Mouse (Mus musculus) myocyte (in vitro differentiated cells): Measurements from ENCODE around the gene Il34.

Source experiments
- CEBPB ChIP-seq: IDR thresholded peaks from 2 replicates; pipeline ENCODE4 v1.6.1; 2011; ENCODE audit warnings: mild to moderate bottlenecking, moderate library complexity; ENCODE audit not compliant: poor library complexity, insufficient read depth, severe bottlenecking
- E2F4 ChIP-seq: IDR thresholded peaks from one replicate; pipeline ENCODE4 v1.6.1; 2011; ENCODE audit warnings: mild to moderate bottlenecking, control low read depth, moderate library complexity; ENCODE audit not compliant: insufficient read depth
- MAX ChIP-seq: IDR thresholded peaks from one replicate; pipeline ENCODE4 v1.6.1; 2011; ENCODE audit warnings: low read depth, mild to moderate bottlenecking, control low read depth
- MYOD1 ChIP-seq, 3 experiments: IDR thresholded peaks; one replicate each; pipeline ENCODE4 v1.6.1; 2011; ENCODE audit warnings: control low read depth in 2 of 3, low read depth in 2 of 3, mild to moderate bottlenecking in 2 of 3, moderate library complexity in 1 of 3; ENCODE audit not compliant: insufficient read length in 2 of 3, control insufficient read depth in 1 of 3
- MYOG ChIP-seq, 3 experiments: IDR thresholded peaks; one replicate each; pipeline ENCODE4 v1.6.1; 2011; ENCODE audit warnings: control low read depth in 2 of 3, low read depth in 2 of 3, mild to moderate bottlenecking in 2 of 3; ENCODE audit not compliant: insufficient read length in 2 of 3, control insufficient read depth in 1 of 3, insufficient read depth in 1 of 3
- POLR2A ChIP-seq: IDR thresholded peaks from one replicate; pipeline ENCODE4 v1.6.1; 2011; ENCODE audit warnings: low read depth, mild to moderate bottlenecking, control low read depth, moderate library complexity; ENCODE audit not compliant: insufficient read length
- POLR2AphosphoS2 ChIP-seq: IDR thresholded peaks from one replicate; pipeline ENCODE4 v1.6.1; 2011; ENCODE audit warnings: low read depth, control low read depth; ENCODE audit not compliant: insufficient read length
- REST ChIP-seq: IDR thresholded peaks from one replicate; pipeline ENCODE4 v1.6.1; 2011; ENCODE audit warnings: mild to moderate bottlenecking, control low read depth, moderate library complexity; ENCODE audit not compliant: insufficient read depth, insufficient read length
- SRF ChIP-seq: IDR thresholded peaks from one replicate; pipeline ENCODE4 v1.6.1; 2011; ENCODE audit warnings: low read depth; ENCODE audit not compliant: control insufficient read depth, insufficient read length
- TCF12 ChIP-seq: IDR thresholded peaks from one replicate; pipeline ENCODE4 v1.6.1; 2011; ENCODE audit warnings: mild to moderate bottlenecking, control low read depth; ENCODE audit not compliant: poor library complexity, insufficient read depth, severe bottlenecking
- USF1 ChIP-seq: IDR thresholded peaks from one replicate; pipeline ENCODE4 v1.6.1; 2011; ENCODE audit warnings: low read depth, mild to moderate bottlenecking, control low read depth, moderate library complexity

DNA sequence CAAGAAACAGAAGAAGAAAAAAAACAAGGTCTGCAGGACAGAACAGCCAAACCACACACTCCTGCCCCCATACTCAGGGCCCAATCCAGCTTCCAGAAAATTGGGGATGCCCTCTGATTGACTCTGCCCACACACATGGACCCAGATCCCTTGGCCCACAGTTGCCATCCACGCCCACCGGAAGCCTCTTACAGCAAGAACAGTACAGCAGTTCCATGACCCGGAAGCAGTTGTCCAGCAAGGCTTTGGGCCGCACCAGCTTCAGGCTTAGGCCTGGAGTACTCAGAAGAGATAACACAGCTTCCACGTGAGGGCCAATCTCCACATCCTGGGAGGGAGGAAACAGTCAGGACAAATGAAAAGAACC, 63.3 kb downstream of the Il34 start:
- TF ChIP-seq POLR2A: no peak
- no peak for TF ChIP-seq MYOD1 (IDR thresholded peaks at IDR 0.05; ENCODE audit: control insufficient read depth in 1 of 3, insufficient read length in 2 of 3, low read depth in 2 of 3)
- TF ChIP-seq MAX: no peak
- TF ChIP-seq MYOG (IDR thresholded peaks at IDR 0.05; ENCODE audit: control insufficient read depth in 1 of 3, insufficient read depth in 1 of 3, insufficient read length in 2 of 3, low read depth in 2 of 3): no peak
- TF ChIP-seq POLR2AphosphoS2: peak; percentile 72
- TF ChIP-seq USF1: no peak
- TF ChIP-seq SRF: no peak
- TF ChIP-seq REST: no peak
- no peak for TF ChIP-seq TCF12
- no peak for TF ChIP-seq CEBPB
- TF ChIP-seq E2F4: no peak
